Mouse (Mus musculus) embryo, embryonic 11 days (tissue): ENCODE results near the gene Slc5a4b.

Experiments
- DNase-seq: peaks from one replicate; pipeline ENCODE4 v3.0.0-alpha.2; 2015

Slc5a4b gene

DNA sequence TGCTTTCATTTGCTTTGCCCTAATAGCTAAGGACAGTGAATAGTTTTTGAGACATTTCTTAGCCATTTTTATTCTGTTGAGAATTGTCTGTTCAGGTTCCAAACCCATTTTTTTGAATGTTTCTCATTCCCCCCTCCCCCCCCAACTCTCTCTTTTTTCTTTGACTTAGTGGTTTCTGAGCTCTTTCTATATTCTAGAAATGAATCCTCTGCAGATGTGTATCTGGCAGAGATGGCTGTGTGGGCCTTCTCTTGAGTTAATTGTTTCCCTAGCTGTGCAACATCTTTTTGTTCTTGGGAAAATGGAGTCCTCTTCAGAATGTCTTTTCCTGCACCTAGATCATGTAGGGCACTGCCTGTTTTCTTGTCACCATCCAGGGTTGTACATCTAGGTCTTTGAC, 75.5 kb downstream of the Slc5a4b start:
- no peak for DNase-seq

DNA sequence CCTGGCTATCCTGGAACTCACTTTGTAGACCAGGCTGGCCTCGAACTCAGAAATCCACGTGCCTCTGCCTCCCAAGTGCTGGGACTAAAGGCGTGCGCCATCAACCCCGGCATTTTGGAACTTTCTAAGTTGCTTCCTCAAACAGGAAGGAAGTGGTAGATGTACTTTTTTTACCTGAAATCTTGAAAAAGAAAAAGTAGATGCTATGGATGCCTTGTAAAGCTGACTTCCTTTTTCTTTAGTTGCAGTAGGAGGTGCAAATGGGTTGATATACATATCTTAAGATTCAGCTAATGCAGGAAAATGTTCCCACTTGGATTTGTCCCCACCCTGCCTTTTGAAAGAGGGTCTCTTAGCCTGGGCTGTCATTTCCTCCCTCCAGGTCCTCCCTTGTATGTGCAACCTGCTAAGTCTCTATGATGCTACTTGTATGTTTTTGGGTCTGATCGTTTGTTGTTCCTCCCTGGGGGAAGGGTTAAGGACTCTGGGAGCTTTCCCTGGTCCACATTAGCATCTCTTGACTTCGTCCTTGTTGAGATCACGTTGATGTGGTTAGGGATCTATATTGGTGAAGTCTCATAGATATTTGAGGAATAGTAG, 76.7 kb downstream of the Slc5a4b start:
- DNase-seq = no peak

DNA sequence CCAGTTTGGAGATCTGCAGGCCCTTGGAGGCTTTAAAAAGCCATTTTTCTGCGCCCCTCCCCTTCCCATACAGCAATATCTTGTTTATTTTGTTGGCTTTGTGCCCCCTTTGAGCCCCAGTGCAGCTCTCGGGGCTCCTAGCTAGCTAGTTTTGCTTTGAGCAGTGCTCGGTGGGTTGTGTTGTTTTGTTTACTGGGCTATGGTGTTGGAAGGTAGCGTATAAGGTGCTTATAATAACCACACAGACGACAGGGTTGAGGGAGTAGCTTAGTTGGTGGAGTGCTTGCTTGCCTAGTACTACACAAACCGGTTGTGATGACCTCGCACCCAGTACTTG, 77.7 kb downstream of the Slc5a4b start:
- DNase-seq = no peak

DNA sequence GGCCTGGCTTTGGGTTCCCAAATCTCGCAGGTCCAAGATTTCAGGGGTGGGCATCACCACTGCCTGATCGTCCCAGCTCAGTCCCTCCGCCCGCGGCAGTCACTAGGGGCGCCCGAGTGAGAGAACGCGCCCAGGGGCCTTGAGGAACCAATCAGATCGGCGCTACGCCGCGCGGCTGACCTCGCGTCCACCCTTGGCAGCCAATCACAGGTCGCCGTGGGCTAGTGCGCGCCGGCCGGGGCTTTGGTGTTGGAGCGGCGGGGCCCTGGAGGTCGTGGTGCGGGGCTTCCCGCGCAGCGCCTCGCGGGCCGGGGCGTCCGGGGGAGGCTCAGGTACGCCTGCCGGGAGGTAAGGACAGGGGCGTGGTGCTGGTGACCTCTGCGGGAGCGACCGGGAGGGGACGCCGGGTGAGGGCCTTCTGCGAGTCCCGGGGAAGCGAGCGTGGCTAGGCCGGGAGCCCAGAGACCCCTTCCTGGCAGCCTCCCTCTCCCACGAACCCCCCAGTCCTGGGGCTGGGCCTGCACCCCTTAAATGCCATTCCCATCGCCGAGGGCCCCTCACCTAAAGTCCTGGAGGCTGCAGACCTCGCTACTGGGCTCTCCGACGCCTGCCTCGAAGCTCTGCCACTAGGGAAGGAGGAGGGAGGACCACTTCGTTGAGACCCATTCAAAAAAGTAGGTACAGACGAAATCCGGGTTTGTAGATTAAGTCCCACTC, 78.2 kb downstream of the Slc5a4b start, which contains the start of gene Zfp280b:
Zfp280b (plus strand) TSS at position 249 of the 717 bp plus-strand sequence.
- peak; percentile 98 for DNase-seq

DNA sequence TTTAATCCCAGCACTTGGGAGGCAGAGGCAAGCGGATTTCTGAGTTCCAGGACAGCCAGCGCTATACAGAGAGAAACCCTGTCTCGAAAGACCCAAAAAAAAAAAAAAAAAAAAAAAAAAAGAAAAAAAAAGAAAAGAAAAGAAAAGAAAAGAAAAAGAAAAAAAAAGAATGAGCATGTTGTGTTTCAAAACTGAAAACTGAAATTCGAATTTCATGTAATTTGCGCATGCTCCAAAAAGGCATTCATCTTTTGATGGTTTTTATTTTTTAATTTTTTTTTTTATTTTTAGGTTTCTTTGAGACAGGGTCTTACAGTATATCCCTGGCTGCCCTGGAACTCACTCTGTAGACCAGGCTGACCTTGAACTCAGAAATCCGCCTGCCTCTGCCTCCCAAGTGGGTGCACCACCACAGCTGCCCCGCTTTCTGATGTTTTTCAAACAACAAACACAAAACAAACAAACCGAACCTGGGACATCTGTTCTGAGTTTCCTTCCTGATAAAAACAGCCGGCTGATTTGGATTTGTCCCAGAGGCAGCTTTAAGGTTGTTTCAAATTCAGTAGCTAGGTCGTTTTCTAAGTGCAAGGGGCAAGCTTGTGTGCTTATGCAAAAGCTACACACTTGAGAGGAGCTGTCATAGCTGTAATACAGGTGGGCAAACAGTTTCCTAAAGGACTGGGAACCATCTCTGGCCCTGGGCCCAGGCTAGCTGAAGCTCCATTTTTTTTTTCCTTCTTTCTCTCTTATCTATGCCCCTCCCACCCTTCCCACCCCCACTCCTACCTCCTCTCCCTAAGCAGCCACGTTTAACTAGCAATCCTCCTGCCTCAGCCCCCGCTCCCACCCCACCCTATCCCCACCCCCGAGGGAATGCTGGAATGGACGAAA, 79.0 kb downstream of the Slc5a4b start:
- no peak for DNase-seq

DNA sequence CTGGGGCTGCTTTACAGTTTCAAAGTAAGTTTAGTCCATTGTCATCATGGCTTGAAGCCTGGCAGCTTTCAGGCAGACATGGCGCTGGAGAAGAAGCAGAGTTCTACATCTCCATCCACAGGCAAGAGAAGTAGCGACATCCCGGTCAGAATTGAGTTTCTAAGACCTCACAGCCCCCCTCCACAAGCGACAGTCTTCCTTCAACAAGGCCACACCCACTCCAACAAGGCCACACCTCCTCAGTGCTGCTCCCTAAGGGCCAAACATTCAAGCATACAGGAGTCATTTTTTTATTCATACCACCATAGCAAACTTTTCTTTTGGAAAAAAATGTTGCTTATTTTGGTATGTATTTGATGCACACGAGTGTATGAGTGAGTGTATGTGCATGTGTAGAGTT, 80.3 kb downstream of the Slc5a4b start:
- no peak for DNase-seq

DNA sequence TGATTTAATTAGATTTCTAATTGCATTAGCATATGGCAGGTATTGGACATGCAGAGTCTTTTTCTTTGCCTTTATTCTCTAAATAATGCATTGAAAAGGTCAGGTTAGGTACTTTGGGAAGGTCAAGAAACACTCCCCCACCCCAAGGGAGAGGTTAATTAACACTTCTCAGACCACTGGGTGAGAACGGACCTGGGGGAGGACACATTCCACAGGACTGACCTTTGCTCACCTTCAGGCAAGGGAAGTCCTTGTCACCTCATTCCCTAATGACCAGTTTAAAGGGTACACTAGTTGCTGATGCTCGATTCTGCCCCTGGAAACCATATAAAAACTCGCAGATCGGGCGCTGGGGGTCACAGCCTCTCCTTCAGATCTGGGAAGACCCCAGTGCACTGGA, 81.5 kb downstream of the Slc5a4b start:
- DNase-seq = no peak

DNA sequence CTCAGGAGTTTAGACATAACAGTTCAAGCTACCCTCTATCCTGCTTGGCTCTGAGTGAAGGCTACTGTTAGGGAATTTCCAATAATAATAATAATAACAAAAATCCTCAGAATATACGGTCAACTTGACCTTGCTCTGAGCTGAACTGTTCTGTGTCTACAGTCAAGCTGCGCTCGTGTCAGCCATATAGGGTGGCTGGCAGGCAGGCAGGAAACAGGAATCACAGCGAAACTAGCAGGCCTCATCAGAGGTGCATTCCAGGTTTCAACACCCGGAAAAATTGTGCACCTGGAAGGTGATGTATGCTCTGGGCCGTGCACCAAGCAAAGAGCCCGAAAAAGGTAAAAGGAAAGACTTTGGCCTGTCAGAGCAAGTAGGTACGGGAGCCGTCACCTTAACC, 82.4 kb downstream of the Slc5a4b start:
- DNase-seq = no peak

DNA sequence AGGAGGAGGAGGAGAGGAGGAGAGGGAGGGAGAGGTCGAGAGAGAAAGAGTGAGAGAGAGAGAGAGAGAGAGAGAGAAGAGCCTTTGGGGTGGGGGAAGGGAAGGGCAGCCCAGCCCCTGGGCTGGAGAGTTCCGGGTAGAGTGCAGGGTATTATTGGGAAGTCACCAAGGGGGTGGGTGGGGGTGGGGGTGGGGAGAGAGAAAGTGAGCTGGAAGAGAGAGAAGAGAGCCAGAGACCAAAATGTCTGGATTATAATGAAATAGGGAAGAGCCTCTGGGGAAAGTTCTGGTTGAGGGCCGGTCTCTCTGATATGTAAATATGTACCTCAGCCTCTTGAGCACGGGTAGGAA, 82.8 kb downstream of the Slc5a4b start:
- DNase-seq = no peak

DNA sequence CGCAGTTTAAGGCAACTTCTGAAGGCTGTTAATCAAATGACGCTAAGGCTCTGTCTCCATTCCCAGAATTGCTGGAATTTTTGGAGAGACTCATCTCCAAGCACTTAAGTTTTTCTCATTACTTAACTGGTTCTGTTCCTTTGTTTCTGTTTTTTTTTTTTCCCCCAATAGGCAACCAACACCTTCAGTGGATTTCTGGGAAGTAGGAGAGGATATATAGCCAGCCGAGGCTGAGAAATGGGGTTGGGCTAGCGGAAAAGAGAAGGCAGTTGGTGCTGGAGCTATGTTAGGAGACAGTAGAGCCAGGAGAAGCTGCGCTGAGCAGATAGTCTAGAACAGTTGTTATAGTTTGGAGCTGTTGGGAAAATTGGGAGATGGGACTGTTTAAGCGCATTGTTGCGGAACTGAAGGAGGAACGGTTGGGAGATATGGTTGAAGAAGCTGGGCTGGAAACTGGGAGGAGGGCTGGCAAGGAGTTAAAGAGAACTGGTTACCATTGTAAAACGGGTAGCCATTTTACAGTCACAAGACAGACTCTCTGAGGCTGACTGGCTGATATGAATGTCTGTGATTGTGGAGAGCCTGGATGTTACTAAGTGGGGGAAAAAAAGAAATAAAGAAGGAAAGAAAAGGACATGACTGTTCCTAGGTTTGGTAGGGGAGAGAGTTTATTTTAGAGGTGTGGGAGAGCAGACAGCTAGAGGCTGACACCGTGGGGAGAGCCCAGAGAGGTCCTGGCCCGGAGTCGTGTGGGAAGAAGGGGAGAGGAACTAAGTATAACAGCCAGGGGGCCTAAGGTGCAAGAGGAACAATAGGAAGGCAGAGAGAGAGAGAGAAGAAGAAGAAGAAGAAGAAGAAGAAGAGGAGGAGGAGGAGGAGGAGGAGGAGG, 83.4 kb downstream of the Slc5a4b start:
- no peak for DNase-seq

DNA sequence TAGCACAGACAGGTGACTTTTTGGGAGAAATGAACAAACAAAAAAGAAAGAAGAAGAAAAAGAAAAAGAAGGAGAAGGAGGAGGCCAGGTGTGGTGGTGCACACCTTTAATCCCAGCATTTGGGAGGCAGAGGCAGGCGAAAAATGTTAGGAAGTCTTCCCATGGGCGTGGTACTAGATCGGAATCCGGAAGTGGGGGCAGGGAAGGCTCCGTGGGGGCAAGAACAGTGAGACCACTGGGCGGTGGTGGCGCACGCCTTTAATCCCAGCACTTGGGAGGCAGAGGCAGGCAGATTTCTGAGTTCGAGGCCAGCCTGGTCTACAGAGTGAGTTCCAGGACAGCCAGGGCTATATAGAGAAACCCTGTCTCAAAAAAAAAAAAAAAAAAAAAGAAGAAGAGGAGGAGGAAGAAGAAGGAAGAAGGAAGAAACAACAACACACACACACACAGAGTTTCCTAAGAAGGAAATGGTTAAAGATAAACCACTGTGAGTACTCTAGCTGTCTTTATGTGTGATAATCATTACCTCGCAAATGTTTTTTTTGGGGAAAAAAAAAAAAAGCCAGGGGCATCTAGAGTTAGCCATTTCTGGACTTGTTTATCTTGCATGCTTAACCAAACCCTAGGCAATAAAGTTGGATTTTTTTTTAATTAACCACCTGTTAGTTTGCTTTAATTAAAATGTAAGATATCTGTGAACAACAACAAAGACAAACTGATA, 85.1 kb downstream of the Slc5a4b start:
- no peak for DNase-seq

DNA sequence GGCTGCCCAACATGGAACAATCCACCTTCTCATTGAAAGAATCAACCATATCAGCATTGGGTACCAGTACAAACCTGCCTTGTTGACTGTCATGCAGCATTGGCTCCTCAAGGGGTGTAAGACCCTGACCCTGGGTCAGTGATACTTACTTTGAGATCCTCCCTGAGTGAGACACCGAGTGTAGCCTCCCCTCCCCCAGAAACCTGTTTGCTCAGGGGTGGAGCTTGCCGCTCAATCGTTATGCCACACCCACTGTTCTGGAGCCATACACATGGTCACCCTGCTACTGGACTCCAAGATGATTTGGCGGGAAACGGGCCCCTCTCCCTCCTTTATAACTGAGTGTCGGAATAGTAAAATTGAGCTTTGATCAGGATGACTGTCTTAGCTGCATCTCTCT, 86.8 kb downstream of the Slc5a4b start:
- no peak for DNase-seq

DNA sequence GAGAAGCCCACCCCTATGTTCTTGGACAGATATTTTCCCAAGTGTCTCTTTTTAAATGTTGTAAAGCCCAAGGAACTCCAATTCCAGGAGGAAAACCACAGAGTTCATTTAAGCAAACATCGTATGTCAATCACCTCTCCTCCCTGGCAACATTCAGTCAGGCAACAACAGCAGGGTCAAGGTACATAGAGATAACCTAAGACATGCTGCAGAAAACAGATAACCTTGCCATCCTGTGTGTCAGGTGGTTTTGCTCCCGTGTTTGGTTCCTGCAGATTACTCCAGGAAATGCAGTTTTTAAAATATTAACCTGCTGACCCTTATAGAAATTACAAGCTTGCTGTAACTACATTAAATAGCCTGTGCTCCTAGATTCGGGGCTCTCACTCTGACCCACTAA, 89.0 kb downstream of the Slc5a4b start:
- no peak for DNase-seq

DNA sequence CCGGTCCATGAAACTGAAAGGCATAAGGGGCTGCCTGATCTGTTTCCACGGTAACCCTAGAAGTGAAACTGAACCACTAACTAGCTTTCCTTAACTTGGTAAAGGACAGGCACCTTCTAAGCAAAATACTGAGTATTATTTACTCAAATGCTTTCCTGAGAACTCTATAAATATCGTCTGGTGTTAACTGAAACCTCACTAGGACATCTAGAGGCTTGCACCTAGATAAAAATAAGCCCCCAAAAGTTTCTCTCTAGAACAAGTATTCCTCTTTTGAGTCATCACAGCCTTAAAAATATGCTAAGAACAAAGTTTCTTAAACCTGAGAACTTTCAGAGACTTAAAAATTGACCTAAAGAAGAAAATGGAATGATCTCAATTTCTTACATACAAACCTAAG, 93.9 kb downstream of the Slc5a4b start:
- DNase-seq = no peak

DNA sequence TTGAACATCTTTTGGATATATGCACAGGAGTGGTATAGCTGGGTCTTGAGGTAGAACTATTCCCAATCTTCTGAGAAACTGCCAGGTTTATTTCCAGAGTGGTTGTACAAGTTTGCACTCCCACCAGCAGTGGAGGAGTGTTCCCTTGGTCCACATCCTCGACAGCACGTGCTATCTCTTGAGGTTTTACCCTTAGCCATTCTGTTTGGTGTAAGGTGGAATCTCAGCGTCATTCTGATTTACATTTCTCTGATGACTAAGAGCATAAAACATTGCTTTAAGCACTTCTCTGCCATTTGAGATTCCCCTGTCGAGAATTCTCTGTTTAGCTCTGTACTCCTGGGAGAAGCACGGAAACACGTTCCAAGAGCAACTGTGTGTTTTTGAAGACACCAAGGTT, 97.8 kb downstream of the Slc5a4b start:
- DNase-seq = no peak

DNA sequence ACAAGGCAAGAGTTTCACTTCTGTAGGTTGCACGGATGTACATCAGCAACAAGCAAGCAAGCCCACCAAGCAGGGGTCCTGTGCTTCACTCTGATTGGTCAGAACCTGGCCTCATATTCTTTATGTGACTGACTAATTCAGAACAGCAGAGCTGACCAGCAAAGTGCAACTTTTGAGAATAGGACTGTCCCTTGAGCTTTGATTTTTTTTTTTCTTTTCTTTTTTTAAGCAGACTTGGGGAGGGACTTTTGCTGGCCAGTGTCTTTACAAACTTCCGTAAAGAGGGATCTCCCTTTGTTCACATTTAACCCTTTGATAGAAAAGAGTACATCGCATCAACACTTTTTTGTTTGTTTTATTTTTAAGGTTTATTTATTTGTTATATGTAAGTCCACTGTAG, 100.9 kb downstream of the Slc5a4b start:
- DNase-seq = no peak
